Mouse (Mus musculus) midbrain, postnatal 0 days (tissue): Measurements from ENCODE around the gene Il1r2. TPM values are rescaled to one million over a fixed set of nuclear protein-coding genes. Genes with fewer than 3 reads are reported as not detected.

Experiments
- ATAC-seq: fragments of 200-750 bp; cut with Nextera tagmentation; 2 replicates; pipeline ENCODE4 v1.8.0; 2017; ENCODE audit warnings: moderate number of reproducible peaks, mild to moderate bottlenecking, moderate TSS enrichment, moderate library complexity; ENCODE audit not compliant: low FRiP score
- DNase-seq: peaks from one replicate; pipeline ENCODE4 v3.0.0-alpha.2; 2015; ENCODE audit warnings: low spot score
- H3K27ac ChIP-seq: fragments of 300-500 bp; sonication (generic); 2 replicates; pipeline ENCODE4 v1.5.1; 2014; ENCODE audit warnings: low read depth, mild to moderate bottlenecking, low read length, mixed read lengths
- H3K27me3 ChIP-seq: fragments of 300-500 bp; sonication (generic); 2 replicates; pipeline ENCODE4 v1.6.1; 2014; ENCODE audit warnings: low read length, control low read depth, mixed read lengths; ENCODE audit not compliant: insufficient read depth
- H3K36me3 ChIP-seq: fragments of 300-500 bp; sonication (generic); 2 replicates; pipeline ENCODE4 v1.6.1; 2014; ENCODE audit warnings: low read length, control low read depth, mixed read lengths; ENCODE audit not compliant: insufficient read depth
- H3K4me1 ChIP-seq: fragments of 300-500 bp; sonication (generic); 2 replicates; pipeline ENCODE4 v1.6.1; 2014; ENCODE audit warnings: mild to moderate bottlenecking, control low read depth, antibody characterized with exemption, low read length, mixed read lengths; ENCODE audit not compliant: insufficient read depth
- H3K4me2 ChIP-seq: fragments of 300-500 bp; sonication (generic); 2 replicates; pipeline ENCODE4 v1.6.1; 2014; ENCODE audit warnings: low read depth, mild to moderate bottlenecking, low read length, mixed read lengths; ENCODE audit not compliant: poor library complexity, severe bottlenecking
- H3K4me3 ChIP-seq: fragments of 300-500 bp; sonication (generic); 2 replicates; pipeline ENCODE4 v1.5.1; 2014; ENCODE audit warnings: low read depth, mild to moderate bottlenecking, low read length, moderate library complexity
- H3K9ac ChIP-seq: fragments of 300-500 bp; sonication (generic); replicated peaks from 2 replicates; pipeline ENCODE4 v1.6.1; 2014; ENCODE audit warnings: mild to moderate bottlenecking, low read length, moderate library complexity, mixed read lengths; ENCODE audit not compliant: poor library complexity, severe bottlenecking
- H3K9me3 ChIP-seq: fragments of 300-500 bp; sonication (generic); 2 replicates; pipeline ENCODE4 v1.6.1; 2016; ENCODE audit warnings: low read length, control low read depth
- CTCF ChIP-seq: IDR thresholded peaks from 2 replicates; pipeline ENCODE4 v1.5.1; 2016; ENCODE audit warnings: antibody characterized with exemption, mild to moderate bottlenecking
- WGBS: fragments of 180-500 bp; shearing (Covaris S2); extraction: QIAGEN DNeasy Blood & Tissue Kit; methylation state at CpG from one replicate; pipeline ENCODE4 v1.1.7; 2014; 5-methylcytosine and 5-hydroxymethylcytosine counted together
- polyA plus RNA-seq: library from polyadenylated mRNA; unstranded; fragments of >200 nt; fragmentation: Nextera tagmentation; extraction: Ambion mirVana; gene quantifications from 2 replicates; pipeline ENCODE4 v1.2.1, GENCODE M21; 2015
- total RNA-seq: library from RNA; depleted of rRNA; stranded (reverse); fragments of >200 nt; gene quantifications from 2 replicates; pipeline ENCODE4 v1.2.3, GENCODE M21; 2014; rRNA removed

Gene Il1r2
- total and polyA plus RNA-seq, 2 experiments from 2014 or later = 0.35 TPM; not detected in 1

- DNase-seq (no peak), ATAC-seq (no peak)
- no peak for TF ChIP-seq CTCF
- no peak overlapping the region for H3K4me3 ChIP-seq
- H3K36me3 ChIP-seq = no peaks in the 10 kb centered on the region
- H3K9ac ChIP-seq = no peak overlapping the region
- no peaks in the 10 kb centered on the region for H3K4me1 ChIP-seq
- no peaks in the 10 kb centered on the region for H3K9me3 ChIP-seq
- no peaks in the 10 kb centered on the region for H3K27me3 ChIP-seq
- 84% methylated on average over 4 of the region's 4 CpGs for WGBS
- H3K4me2 ChIP-seq = no peak overlapping the region
- H3K27ac ChIP-seq = no peak overlapping the region
Observed at GRCm38 (mm10) chr1:40163329-40163917, 89.5 kb downstream of the Il1r2 start.

GRCm38 (mm10) chr1:40164331-40164730, 90.5 kb downstream of the Il1r2 start:
- Histone ChIP-seq H3K4me2 (no peak overlapping the region), H3K9me3 (no peaks in the 10 kb centered on the region), H3K36me3 (no peaks in the 10 kb centered on the region), H3K4me1 (no peaks in the 10 kb centered on the region), H3K4me3 (no peak overlapping the region), H3K27me3 (no peaks in the 10 kb centered on the region), H3K9ac (no peak overlapping the region), H3K27ac (no peak overlapping the region)
- 92% methylated on average over 4 of the region's 4 CpGs for WGBS
- ATAC-seq (no peak), DNase-seq (no peak)
- TF ChIP-seq CTCF = no peak

- no peak overlapping the region for H3K4me3 ChIP-seq
Observed at GRCm38 (mm10) chr1:40167585-40167984, 93.7 kb downstream of the Il1r2 start.

GRCm38 (mm10) chr1:40171878-40172277, 98.0 kb downstream of the Il1r2 start:
- peak; percentile 35 for DNase-seq

More at GRCm38 (mm10) chr1:40167585-40167984, 93.7 kb downstream of the Il1r2 start:
- no peak for TF ChIP-seq CTCF
- Histone ChIP-seq H3K27me3 (no peaks in the 10 kb centered on the region), H3K9ac (no peak overlapping the region), H3K27ac (no peak overlapping the region), H3K4me2 (no peak overlapping the region), H3K9me3 (no peaks in the 10 kb centered on the region), H3K36me3 (no peaks in the 10 kb centered on the region), H3K4me1 (no peaks in the 10 kb centered on the region)
- DNase-seq (no peak), ATAC-seq (no peak)
- WGBS = 95% methylated on average over 8 of the region's 8 CpGs

GRCm38 (mm10) chr1:40174146-40174545, 100.3 kb downstream of the Il1r2 start:
- Histone ChIP-seq H3K4me3 (no peak overlapping the region), H3K4me1 (no peaks in the 10 kb centered on the region), H3K4me2 (no peak overlapping the region), H3K9ac (no peak overlapping the region), H3K27ac (no peak overlapping the region), H3K36me3 (no peaks in the 10 kb centered on the region), H3K9me3 (no peaks in the 10 kb centered on the region), H3K27me3 (no peaks in the 10 kb centered on the region)
- no peak for DNase-seq
- WGBS = 88% methylated on average over 3 of the region's 3 CpGs
- TF ChIP-seq CTCF = no peak
- ATAC-seq = no peak

More at GRCm38 (mm10) chr1:40171878-40172277, 98.0 kb downstream of the Il1r2 start:
- no peak for ATAC-seq
- H3K27ac ChIP-seq = no peak overlapping the region
- TF ChIP-seq CTCF = no peak
- H3K9me3 ChIP-seq = no peaks in the 10 kb centered on the region
- WGBS = 78% methylated on average over 5 of the region's 5 CpGs
- H3K27me3 ChIP-seq = no peaks in the 10 kb centered on the region
- H3K4me2 ChIP-seq = no peak overlapping the region
- H3K9ac ChIP-seq = no peak overlapping the region
- no peaks in the 10 kb centered on the region for H3K4me1 ChIP-seq
- no peak overlapping the region for H3K4me3 ChIP-seq
- no peaks in the 10 kb centered on the region for H3K36me3 ChIP-seq

Other genes with a start within 250 kb of the Il1r2 start
- gene Map4k4, start 173.2 kb upstream of the Il1r2 start, total RNA-seq = 185 and 191 TPM in 2 replicates
- gene Map4k4, start 173.2 kb upstream of the Il1r2 start, polyA plus RNA-seq = 16.0 and 30.6 TPM in 2 replicates
- gene Il1r1, start 151.0 kb downstream of the Il1r2 start, total RNA-seq = 0.71 and 1.0 TPM in 2 replicates
- gene Il1r1, start 151.0 kb downstream of the Il1r2 start, polyA plus RNA-seq = 0.49 and 0.63 TPM in 2 replicates